Mouse (Mus musculus) brain, adult 10 weeks (tissue): Measurements from ENCODE around the gene Hsd17b14. TPM values are rescaled to one million over a fixed set of nuclear protein-coding genes. Genes with fewer than 3 reads are reported as not detected.

Experiments
- polyA plus RNA-seq: library from polyadenylated mRNA; stranded (reverse); fragments of 350-450 nt; fragmentation: Illumina TruSeq; extraction: RNeasy Lipid Tissue Mini Kit (QIAGEN cat#74804); gene quantifications from one replicate; pipeline ENCODE4 v1.2.3, GENCODE M21; 2015; ENCODE audit warnings: low read depth, low replicate concordance

The Hsd17b14 gene
- not detected for polyA plus RNA-seq

GRCm38 (mm10) chr7:45554744-45555143 lies at the start of gene Hsd17b14:
TSS of gene Hsd17b14 (plus strand) at chr7:45554893.

GRCm38 (mm10) chr7:45509912-45510787 lies 44.5 kb upstream of the Hsd17b14 start, which contains the start of gene Nucb1:
TSS of gene Nucb1 (minus strand) at chr7:45510406.

GRCm38 (mm10) chr7:45525809-45526473 lies 28.8 kb upstream of the Hsd17b14 start, which contains the start of the genes Ppp1r15a and Plekha4:
TSS of gene Ppp1r15a (minus strand) at chr7:45526268.
TSS of gene Plekha4 (plus strand) at chr7:45526330.

GRCm38 (mm10) chr7:45570103-45570741 lies 15.5 kb downstream of the Hsd17b14 start, which contains the start of gene Bcat2:
TSS of gene Bcat2 (plus strand) at chr7:45570153.

GRCm38 (mm10) chr7:45617042-45617695 lies 62.5 kb downstream of the Hsd17b14 start, which contains the start of gene Fut1:
TSS of gene Fut1 (plus strand) at chr7:45617289.

Other genes starting within 250 kb of the Hsd17b14 start
- 19.6 TPM for gene Trpm4, start 221.1 kb upstream of the Hsd17b14 start, polyA plus RNA-seq
- gene Hrc, start 219.6 kb upstream of the Hsd17b14 start, polyA plus RNA-seq = 0.54 TPM
- 84.5 TPM for gene Ppfia3, start 187.9 kb upstream of the Hsd17b14 start, polyA plus RNA-seq
- gene Lin7b, start 184.3 kb upstream of the Hsd17b14 start, polyA plus RNA-seq = 167 TPM
- gene Snrnp70, start 159.2 kb upstream of the Hsd17b14 start, polyA plus RNA-seq = 309 TPM
- not detected for gene Kcna7, start 149.2 kb upstream of the Hsd17b14 start, polyA plus RNA-seq
- gene Ntf5, start 141.2 kb upstream of the Hsd17b14 start, polyA plus RNA-seq = not detected
- gene Lhb, start 134.1 kb upstream of the Hsd17b14 start, polyA plus RNA-seq = not detected
- gene Gys1, start 120.0 kb upstream of the Hsd17b14 start, polyA plus RNA-seq = 14.8 TPM
- 40.3 TPM for gene Ruvbl2, start 116.8 kb upstream of the Hsd17b14 start, polyA plus RNA-seq
- gene Ftl1, start 95.0 kb upstream of the Hsd17b14 start, polyA plus RNA-seq = 586 TPM
- 77.2 TPM for gene Bax, start 88.0 kb upstream of the Hsd17b14 start, polyA plus RNA-seq
- 0.27 TPM for gene Tulp2, start 73.0 kb upstream of the Hsd17b14 start, polyA plus RNA-seq
- gene Gm45808, start 68.1 kb upstream of the Hsd17b14 start, polyA plus RNA-seq = not detected
- gene Dhdh, start 66.1 kb upstream of the Hsd17b14 start, polyA plus RNA-seq = 6.1 TPM
- gene Nucb1, start 44.5 kb upstream of the Hsd17b14 start, polyA plus RNA-seq = 90.0 TPM
- 17.3 TPM for gene Ppp1r15a, start 28.6 kb upstream of the Hsd17b14 start, polyA plus RNA-seq
- 2.7 TPM for gene Plekha4, start 28.6 kb upstream of the Hsd17b14 start, polyA plus RNA-seq
- 17.1 TPM for gene Bcat2, start 15.3 kb downstream of the Hsd17b14 start, polyA plus RNA-seq
- gene Fgf21, start 60.6 kb downstream of the Hsd17b14 start, polyA plus RNA-seq = not detected
- gene Fut1, start 62.4 kb downstream of the Hsd17b14 start, polyA plus RNA-seq = not detected
- not detected for gene Izumo1, start 66.9 kb downstream of the Hsd17b14 start, polyA plus RNA-seq
- 4.0 TPM for gene Rasip1, start 72.6 kb downstream of the Hsd17b14 start, polyA plus RNA-seq
- gene Mamstr, start 85.1 kb downstream of the Hsd17b14 start, polyA plus RNA-seq = 4.0 TPM
- 0.31 TPM for gene Fut2, start 111.5 kb downstream of the Hsd17b14 start, polyA plus RNA-seq
- 5.4 TPM for gene Ntn5, start 129.1 kb downstream of the Hsd17b14 start, polyA plus RNA-seq
- 1.1 TPM for gene Sec1, start 139.5 kb downstream of the Hsd17b14 start, polyA plus RNA-seq
- 234 TPM for gene Car11, start 144.9 kb downstream of the Hsd17b14 start, polyA plus RNA-seq
- 80.7 TPM for gene Dbp, start 150.2 kb downstream of the Hsd17b14 start, polyA plus RNA-seq
- gene Rpl18, start 160.6 kb downstream of the Hsd17b14 start, polyA plus RNA-seq = 458 TPM
- 18.2 TPM for gene Sphk2, start 163.1 kb downstream of the Hsd17b14 start, polyA plus RNA-seq
- gene Fam83e, start 166.3 kb downstream of the Hsd17b14 start, polyA plus RNA-seq = not detected
- not detected for gene Spaca4, start 170.9 kb downstream of the Hsd17b14 start, polyA plus RNA-seq
- 101 TPM for gene Lmtk3, start 228.8 kb downstream of the Hsd17b14 start, polyA plus RNA-seq
- 17.1 TPM for gene Sult2b1, start 229.8 kb downstream of the Hsd17b14 start, polyA plus RNA-seq